In the genomic region with DNA sequence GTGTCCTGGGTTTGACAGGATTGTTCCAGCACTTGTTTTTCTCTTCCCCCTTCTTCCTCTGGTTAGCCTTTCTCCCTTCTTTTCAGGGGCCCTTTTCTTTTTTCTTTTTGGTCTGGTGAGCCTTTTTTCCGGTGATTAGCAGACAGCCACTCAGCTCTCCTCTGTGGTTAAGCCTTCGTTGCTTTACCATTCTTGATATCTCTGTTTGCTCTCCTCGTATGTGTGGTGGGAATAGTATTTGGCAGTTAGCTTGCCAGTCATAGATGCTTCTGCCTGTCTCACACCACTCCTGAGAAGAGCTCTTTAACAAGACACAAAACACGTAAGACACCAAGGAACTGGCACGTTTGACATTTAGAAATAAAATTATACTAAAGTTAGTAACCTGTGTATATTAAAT, we compare ENCODE assay signal across 10 mouse cellular contexts. TPM values are rescaled to one million over a fixed set of nuclear protein-coding genes. Genes with fewer than 3 reads are reported as not detected.
DNase-seq lines count a peak whose midpoint lies in the region; ATAC-seq and TF ChIP-seq lines count a peak whose summit lies in the region.
"Had no signal": no experiment of that assay in that cellular context is flagged by ENCODE, and none has a peak within 500 bp of the region (broad histone marks: within the 10 kb centered on the region; RNA-seq: fewer than 3 reads in every experiment).

No protein-coding gene starts in this region.

- peak overlapping the region; percentile 65 for H3K4me2 ChIP-seq in heart, embryonic 11.5 days
- H3K4me2 ChIP-seq in hindbrain, embryonic 11.5 days (replicated peaks; ENCODE audit: low read depth, low read length), result peak overlapping the region; percentile 38; the same call in 1 of the 2 replicates

- H3K4me1 ChIP-seq in heart, embryonic 11.5 days (ENCODE audit: control insufficient read depth, insufficient read depth, low read length), result peaks cover 8% of the 10 kb centered on the region; the same call in 1 of the 2 replicates
- peaks cover 50% of the 10 kb centered on the region for H3K4me1 ChIP-seq in E14TG2a.4 (replicated peaks; ENCODE audit: low read depth, low read length)
- H3K4me1 ChIP-seq in hindbrain, embryonic 11.5 days (replicated peaks; ENCODE audit: control insufficient read depth, insufficient read depth, low read length), result no peaks in the 10 kb centered on the region
- H3K4me1 ChIP-seq in thymus, adult 2 months (replicated peaks; ENCODE audit: control insufficient read depth, insufficient read depth, low read length), result peaks cover 5% of the 10 kb centered on the region

- WGBS in heart, embryonic 11.5 days (ENCODE audit: insufficient replicate concordance), result 51% methylated on average over 5 of the region's 5 CpGs
- 55% methylated on average over 5 of the region's 5 CpGs for WGBS in hindbrain, embryonic 11.5 days
- 82% methylated on average over 5 of the region's 5 CpGs for WGBS in thymus, adult 2 months

- TF ChIP-seq CTCF in E14TG2a.4 (conservative IDR thresholded peaks at IDR 0.05; ENCODE audit: low read length), result no peak
- no peak for TF ChIP-seq CTCF in thymus, adult 2 months (IDR thresholded peaks at IDR 0.05; ENCODE audit: borderline replicate concordance, control insufficient read depth, extremely low read depth, insufficient read depth, low read length, poor library complexity)

- no peaks in the 10 kb centered on the region for H3K9me3 ChIP-seq in heart, embryonic 11.5 days (replicated peaks; ENCODE audit: control insufficient read depth, low read length)
- no peaks in the 10 kb centered on the region for H3K9me3 ChIP-seq in E14TG2a.4 (ENCODE audit: low read length)
- no peaks in the 10 kb centered on the region for H3K9me3 ChIP-seq in hindbrain, embryonic 11.5 days (ENCODE audit: control insufficient read depth, low read length)

- 0 out of 2 replicates have a peak overlapping the region, but pooled peaks have one; percentile 75 for H3K4me3 ChIP-seq in heart, embryonic 11.5 days (ENCODE audit: low read depth, low read length)
- H3K4me3 ChIP-seq in E14TG2a.4 (replicated peaks; ENCODE audit: low read length), result peak overlapping the region; percentile 91; the same call in 1 of the 2 replicates
- H3K4me3 ChIP-seq in hindbrain, embryonic 11.5 days (ENCODE audit: low read depth, low read length), result peak overlapping the region; percentile 4; the same call in 1 of the 2 replicates
- H3K4me3 ChIP-seq in thymus, adult 2 months (ENCODE audit: control insufficient read depth, insufficient read depth, low read length), result no peak overlapping the region

- TF ChIP-seq POLR2A in thymus, adult 2 months (IDR thresholded peaks at IDR 0.05; ENCODE audit: control insufficient read depth, extremely low read depth, insufficient read depth, low read length, poor library complexity), result no peak

- DNase-seq in heart, adult 11 months, result no peak
- no peak for DNase-seq in hindbrain, embryonic 11.5 days (ENCODE audit: low spot score)
- no peak for DNase-seq in retina, embryonic 14.5 days (ENCODE audit: low spot score)
- no peak for DNase-seq in thymus, adult 2 months
- DNase-seq in cerebellum, adult 9-10 months, result no peak
- DNase-seq: adrenal gland, postnatal 14 days; lung, postnatal 36 days had no signal

- no peaks in the 10 kb centered on the region for H3K27me3 ChIP-seq in heart, embryonic 11.5 days (ENCODE audit: control insufficient read depth, insufficient read depth, low read length)
- H3K27me3 ChIP-seq in E14TG2a.4 (ENCODE audit: insufficient read depth, low read length), result no peaks in the 10 kb centered on the region
- no peaks in the 10 kb centered on the region for H3K27me3 ChIP-seq in hindbrain, embryonic 11.5 days (ENCODE audit: control insufficient read depth, insufficient read depth, low read length)
- H3K27me3 ChIP-seq in thymus, adult 2 months (ENCODE audit: control insufficient read depth, insufficient read depth, low read length), result no peaks in the 10 kb centered on the region

- no peaks in the 10 kb centered on the region for H3K36me3 ChIP-seq in heart, embryonic 11.5 days (ENCODE audit: control insufficient read depth, insufficient read depth, low read length)
- H3K36me3 ChIP-seq in E14TG2a.4 (ENCODE audit: insufficient read depth, low read length), result no peaks in the 10 kb centered on the region
- no peaks in the 10 kb centered on the region for H3K36me3 ChIP-seq in hindbrain, embryonic 11.5 days (ENCODE audit: control insufficient read depth, insufficient read depth, low read length)
- H3K36me3 ChIP-seq in thymus, adult 2 months (ENCODE audit: control insufficient read depth, insufficient read depth, low read length), result no peaks in the 10 kb centered on the region

- H3K9ac ChIP-seq in heart, embryonic 11.5 days (ENCODE audit: low read depth, low read length), result no peak overlapping the region
- H3K9ac ChIP-seq in hindbrain, embryonic 11.5 days (ENCODE audit: low read depth, low read length), result 0 out of 2 replicates have a peak overlapping the region, but pooled peaks have one; percentile 16

- ATAC-seq in heart, embryonic 11.5 days (replicated peaks; ENCODE audit: insufficient number of reproducible peaks, low FRiP score, low TSS enrichment), result no peak
- no peak for ATAC-seq in hindbrain, embryonic 11.5 days (ENCODE audit: low FRiP score)
- peak; percentile 38; the same call in 1 of the 2 replicates for ATAC-seq in megakaryocyte-erythroid progenitor cell, adult 5-6 weeks (replicated peaks; ENCODE audit: low FRiP score, low TSS enrichment, poor library complexity, severe bottlenecking)

- H3K27ac ChIP-seq in heart, embryonic 11.5 days (ENCODE audit: low read depth, low read length), result no peak overlapping the region; the same call in 1 of the 2 replicates
- H3K27ac ChIP-seq in hindbrain, embryonic 11.5 days (ENCODE audit: low read depth, low read length), result no peak overlapping the region
- no peak overlapping the region for H3K27ac ChIP-seq in thymus, adult 2 months (ENCODE audit: control insufficient read depth, insufficient read depth, low read length)

RNA-seq across cellular contexts. Expression of a gene that starts 20.8 kb away (rescaled TPM):
- polyA plus RNA-seq in heart, embryonic 11.5 days (2014; fragmentation: Nextera tagmentation; extraction: Ambion mirVana), result 8.9 and 9.8 TPM in 2 replicates
- polyA plus RNA-seq in hindbrain, embryonic 11.5 days (2014; fragmentation: Nextera tagmentation; extraction: Ambion mirVana), result 12.1 and 13.4 TPM in 2 replicates
- total RNA-seq in megakaryocyte-erythroid progenitor cell, adult 5-6 weeks (2014; fragmentation: Nextera tagmentation), result 8.0 and 10.7 TPM in 2 replicates
- total RNA-seq in megakaryocyte-erythroid progenitor cell, adult 5-6 weeks (2017), result 12.8 and 13.7 TPM in 2 replicates
- polyA plus RNA-seq in thymus, adult 2 months (2012; rRNA removed), result 4.2 and 4.5 TPM in 2 replicates

RNA-seq across cellular contexts. Expression of a gene that starts 21.2 kb away (rescaled TPM):
- 0.97 and 1.7 TPM in 2 replicates for polyA plus RNA-seq in heart, embryonic 11.5 days (2014; fragmentation: Nextera tagmentation; extraction: Ambion mirVana)
- polyA plus RNA-seq in hindbrain, embryonic 11.5 days (2014; fragmentation: Nextera tagmentation; extraction: Ambion mirVana), result not detected in 2 replicates
- total RNA-seq in megakaryocyte-erythroid progenitor cell, adult 5-6 weeks (2014; fragmentation: Nextera tagmentation), result not detected in 2 replicates
- total RNA-seq in megakaryocyte-erythroid progenitor cell, adult 5-6 weeks (2017), result not detected in 2 replicates
- polyA plus RNA-seq in thymus, adult 2 months (2012; rRNA removed), result 0.05 and 0.15 TPM in 2 replicates

RNA-seq across cellular contexts. Expression of a gene that starts 44.2 kb away (rescaled TPM):
- 0.59 and 0.80 TPM in 2 replicates for polyA plus RNA-seq in heart, embryonic 11.5 days (2014; fragmentation: Nextera tagmentation; extraction: Ambion mirVana)
- 0.15 and 0.18 TPM in 2 replicates for polyA plus RNA-seq in hindbrain, embryonic 11.5 days (2014; fragmentation: Nextera tagmentation; extraction: Ambion mirVana)
- not detected in 2 replicates for total RNA-seq in megakaryocyte-erythroid progenitor cell, adult 5-6 weeks (2014; fragmentation: Nextera tagmentation)
- not detected in 2 replicates for total RNA-seq in megakaryocyte-erythroid progenitor cell, adult 5-6 weeks (2017)
- 0.23 and 0.27 TPM in 2 replicates for polyA plus RNA-seq in thymus, adult 2 months (2012; rRNA removed)
- total RNA-seq: adrenal gland, postnatal 14 days had no signal
